Mouse (Mus musculus) adrenal gland, adult 8-10 months (tissue): Measurements from ENCODE around the gene Timm22. TPM values are rescaled to one million over a fixed set of nuclear protein-coding genes. Genes with fewer than 3 reads are reported as not detected.
A peak's percentile ranks its signal among the peaks of the same experiment; 100 is the strongest.

ENCODE experiments used
- DNase-seq: peaks from one replicate; pipeline ENCODE4 v3.0.0; 2022
- total RNA-seq, 4 experiments: library from RNA; stranded (reverse); gene quantifications; 2 replicates each; pipeline ENCODE4 v1.2.4; 2022

The Timm22 gene
- total RNA-seq, 4 experiments from 2014 or later = 47.6 to 64.2 (median 56.4) TPM

GRCm38 (mm10) chr11:76392532-76392931 lies 14.2 kb upstream of the Timm22 start:
- DNase-seq = no peak

- DNase-seq = no peak
These were observed 13.8 kb upstream of the Timm22 start for GRCm38 (mm10) chr11:76392996-76393395.

GRCm38 (mm10) chr11:76397650-76398311 lies 9.0 kb upstream of the Timm22 start:
- DNase-seq = peak; percentile 46

GRCm38 (mm10) chr11:76398312-76398797 lies 8.4 kb upstream of the Timm22 start:
- peak; percentile 31 for DNase-seq

GRCm38 (mm10) chr11:76398798-76399586 lies 7.8 kb upstream of the Timm22 start, which contains the start of gene Nxn:
TSS of gene Nxn (minus strand) at chr11:76399140.
- DNase-seq = peak; percentile 86

- DNase-seq = no peak
These were observed 7.0 kb upstream of the Timm22 start for GRCm38 (mm10) chr11:76399587-76400330.

- no peak for DNase-seq
These were observed 5.4 kb upstream of the Timm22 start for GRCm38 (mm10) chr11:76401398-76401797.

- no peak for DNase-seq
These were observed 1.6 kb upstream of the Timm22 start for GRCm38 (mm10) chr11:76405113-76405512.

- DNase-seq = no peak
These were observed 1.0 kb upstream of the Timm22 start for GRCm38 (mm10) chr11:76405626-76406264.

GRCm38 (mm10) chr11:76410826-76411225 lies 4.1 kb downstream of the Timm22 start:
- no peak for DNase-seq

- DNase-seq = no peak
These were observed 6.5 kb downstream of the Timm22 start for GRCm38 (mm10) chr11:76413202-76413601.

- no peak for DNase-seq
These were observed 8.2 kb downstream of the Timm22 start for GRCm38 (mm10) chr11:76415001-76415400.

- DNase-seq = no peak
These were observed 9.2 kb downstream of the Timm22 start for GRCm38 (mm10) chr11:76415985-76416384.

- DNase-seq = peak; percentile 73
These were observed 11.7 kb downstream of the Timm22 start for GRCm38 (mm10) chr11:76418423-76418822.

GRCm38 (mm10) chr11:76419179-76419578 lies 12.4 kb downstream of the Timm22 start:
- DNase-seq = no peak

- DNase-seq = no peak
These were observed 14.1 kb downstream of the Timm22 start for GRCm38 (mm10) chr11:76420896-76421295.

- no peak for DNase-seq
These were observed 19.0 kb downstream of the Timm22 start for GRCm38 (mm10) chr11:76425749-76426148.

GRCm38 (mm10) chr11:76427781-76428180 lies 21.0 kb downstream of the Timm22 start:
- DNase-seq = no peak

GRCm38 (mm10) chr11:76429046-76429445 lies 22.3 kb downstream of the Timm22 start:
- DNase-seq = no peak

GRCm38 (mm10) chr11:76429556-76429955 lies 22.8 kb downstream of the Timm22 start:
- no peak for DNase-seq

- no peak for DNase-seq
These were observed 23.3 kb downstream of the Timm22 start for GRCm38 (mm10) chr11:76429966-76430631.

GRCm38 (mm10) chr11:76436009-76436408 lies 29.3 kb downstream of the Timm22 start:
- DNase-seq = no peak
